Mouse (Mus musculus): ENCODE data around the gene Kcnt1.

DNA sequence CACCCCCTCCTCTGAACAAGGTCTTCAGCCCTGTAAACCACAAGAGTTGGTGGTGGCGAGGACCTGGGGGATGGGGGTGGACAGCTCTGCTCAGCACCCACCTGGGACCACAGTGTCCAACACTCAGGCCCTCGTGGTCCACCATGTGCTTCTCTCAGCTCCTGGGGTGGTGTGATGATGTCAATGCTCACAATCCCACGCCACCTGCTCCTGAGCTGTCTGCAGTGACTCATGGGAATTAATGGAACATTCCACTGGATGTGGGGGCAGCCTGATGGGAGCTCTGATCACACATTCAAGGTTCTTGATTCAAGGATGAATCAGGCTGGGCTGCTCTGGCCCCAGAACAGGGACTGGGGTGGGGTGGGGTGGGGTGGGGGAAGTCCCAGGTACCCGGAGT is 21.4 kb upstream of the Kcnt1 start:
- no peak for TF ChIP-seq CTCF (conservative IDR thresholded peaks at IDR 0.05; ENCODE audit: insufficient read depth, insufficient read length, low read depth, low read length)
- no peak for TF ChIP-seq POLR2A (IDR thresholded peaks at IDR 0.05; ENCODE audit: low read depth, low read length)

All from kidney, adult 2 months (tissue).